Mouse (Mus musculus): Measurements from ENCODE around the gene Zfp786.

DNA sequence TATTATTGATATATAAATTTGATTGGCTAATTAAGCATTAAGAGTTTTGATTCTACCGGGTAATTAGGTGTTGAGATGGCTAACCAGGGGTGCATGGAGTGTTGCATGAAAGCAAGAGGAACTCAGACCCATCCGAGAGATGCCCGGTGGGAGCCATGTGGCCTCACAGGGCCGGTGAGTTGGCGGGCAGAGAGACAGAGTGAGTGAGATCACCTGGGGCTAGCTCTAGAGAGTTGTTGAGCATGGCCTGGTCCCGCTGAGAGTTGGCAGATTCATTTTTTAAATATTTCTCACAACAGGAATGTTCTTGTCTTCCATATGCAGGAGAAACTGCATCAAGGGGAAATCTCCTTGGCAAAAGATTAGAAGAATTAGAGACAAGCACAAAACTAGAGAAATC, 26.6 kb upstream of the Zfp786 start:
- TF ChIP-seq POLR2A (IDR thresholded peaks at IDR 0.05; ENCODE audit: borderline replicate concordance, low read depth, low read length) (no peak), CTCF (IDR thresholded peaks at IDR 0.05; ENCODE audit: low read depth, low read length) (no peak)

All from bone marrow macrophage, adult 2 months (primary cell).